Comparison of ENCODE assay signal across 12 mouse cellular contexts in genomic region chr17:12261887-12262286, GRCm38 (mm10). TPM values are rescaled to one million over a fixed set of nuclear protein-coding genes. Genes with fewer than 3 reads are reported as not detected.
DNase-seq lines count a peak whose midpoint lies in the region; ATAC-seq and TF ChIP-seq lines count a peak whose summit lies in the region.
"Had no signal": no experiment of that assay in that cellular context is flagged by ENCODE, and none has a peak within 500 bp of the region (broad histone marks: within the 10 kb centered on the region; RNA-seq: fewer than 3 reads in every experiment).

No protein-coding gene starts in this region.

- 80% methylated on average over 2 of the region's 2 CpGs for WGBS in embryonic facial prominence, embryonic 14.5 days
- WGBS in embryonic facial prominence, embryonic 10.5 days: 73% methylated on average over 2 of the region's 2 CpGs
- WGBS in bone marrow, adult 2 months: 63% methylated on average over 2 of the region's 2 CpGs
- 57% methylated on average over 2 of the region's 2 CpGs for WGBS in lung, postnatal 0 days

- no peaks in the 10 kb centered on the region for H3K9me3 ChIP-seq in embryonic facial prominence, embryonic 14.5 days (ENCODE audit: control insufficient read depth, low read length)
- H3K9me3 ChIP-seq in embryonic facial prominence, embryonic 10.5 days: no peaks in the 10 kb centered on the region
- H3K9me3 ChIP-seq in lung, postnatal 0 days (ENCODE audit: low read length): no peaks in the 10 kb centered on the region
- H3K9me3 ChIP-seq: embryonic facial prominence, embryonic 12.5 days had no signal

- TF ChIP-seq CTCF in layer of hippocampus, adult 2 months (conservative IDR thresholded peaks at IDR 0.05): peak; percentile 54
- 0 out of 2 replicates have a peak, but pooled peaks have one; percentile 24 for TF ChIP-seq CTCF in bone marrow, adult 2 months (IDR thresholded peaks at IDR 0.05; ENCODE audit: control insufficient read depth, insufficient read depth, low read length)
- TF ChIP-seq CTCF in lung, postnatal 0 days (IDR thresholded peaks at IDR 0.05): peak; percentile 70

- H3K4me2 ChIP-seq in embryonic facial prominence, embryonic 14.5 days (ENCODE audit: low read depth, low read length): no peak overlapping the region
- H3K4me2 ChIP-seq in lung, postnatal 0 days (replicated peaks; ENCODE audit: low read depth, low read length): no peak overlapping the region
- H3K4me2 ChIP-seq: embryonic facial prominence, embryonic 12.5 days had no signal

- H3K27ac ChIP-seq in embryonic facial prominence, embryonic 14.5 days (replicated peaks; ENCODE audit: low read depth, low read length): no peak overlapping the region
- no peak overlapping the region for H3K27ac ChIP-seq in embryonic facial prominence, embryonic 10.5 days (replicated peaks)
- no peak overlapping the region for H3K27ac ChIP-seq in layer of hippocampus, adult 2 months
- no peak overlapping the region for H3K27ac ChIP-seq in bone marrow, adult 2 months (ENCODE audit: control insufficient read depth, insufficient read depth, low read depth, low read length, poor library complexity)
- H3K27ac ChIP-seq in lung, postnatal 0 days (ENCODE audit: low read length): no peak overlapping the region
- H3K27ac ChIP-seq: embryonic facial prominence, embryonic 12.5 days had no signal

- peak; percentile 58; the same call in 1 of the 2 replicates for ATAC-seq in embryonic facial prominence, embryonic 14.5 days (ENCODE audit: low read depth)
- peak; percentile 68 for ATAC-seq in lung, postnatal 0 days
- ATAC-seq: activated CD4-positive, CD25-positive, alpha-beta regulatory T cell, adult 4 months had no signal

- TF ChIP-seq EP300 in lung, postnatal 0 days (IDR thresholded peaks at IDR 0.05): no peak

- no peak overlapping the region for H3K9ac ChIP-seq in embryonic facial prominence, embryonic 14.5 days (ENCODE audit: low read depth, low read length)
- no peak overlapping the region for H3K9ac ChIP-seq in lung, postnatal 0 days (replicated peaks; ENCODE audit: low read depth)
- H3K9ac ChIP-seq: embryonic facial prominence, embryonic 12.5 days had no signal

- no peak for TF ChIP-seq POLR2A in bone marrow, adult 2 months (IDR thresholded peaks at IDR 0.05; ENCODE audit: borderline replicate concordance, control insufficient read depth, low read depth, low read length)

- H3K4me1 ChIP-seq in embryonic facial prominence, embryonic 14.5 days (ENCODE audit: control insufficient read depth, insufficient read depth, low read length): peaks cover 26% of the 10 kb centered on the region
- H3K4me1 ChIP-seq in embryonic facial prominence, embryonic 10.5 days: peaks cover 13% of the 10 kb centered on the region
- no peaks in the 10 kb centered on the region for H3K4me1 ChIP-seq in bone marrow, adult 2 months (ENCODE audit: control insufficient read depth, insufficient read depth, low read length)
- H3K4me1 ChIP-seq in lung, postnatal 0 days (ENCODE audit: insufficient read depth, low read depth, low read length): peaks cover 14% of the 10 kb centered on the region; the same call in 1 of the 2 replicates

- H3K36me3 ChIP-seq in embryonic facial prominence, embryonic 14.5 days (ENCODE audit: control insufficient read depth, insufficient read depth, low read length): peaks cover 43% of the 10 kb centered on the region
- H3K36me3 ChIP-seq in embryonic facial prominence, embryonic 10.5 days (replicated peaks): peaks cover 65% of the 10 kb centered on the region
- H3K36me3 ChIP-seq in lung, postnatal 0 days (ENCODE audit: insufficient read depth, low read length): peaks cover 20% of the 10 kb centered on the region; the same call in 1 of the 2 replicates

- H3K4me3 ChIP-seq in embryonic facial prominence, embryonic 14.5 days (ENCODE audit: low read depth, low read length): no peak overlapping the region
- no peak overlapping the region for H3K4me3 ChIP-seq in embryonic facial prominence, embryonic 10.5 days
- no peak overlapping the region for H3K4me3 ChIP-seq in layer of hippocampus, adult 2 months
- no peak overlapping the region for H3K4me3 ChIP-seq in bone marrow, adult 2 months (replicated peaks; ENCODE audit: control insufficient read depth, low read depth, low read length)
- no peak overlapping the region for H3K4me3 ChIP-seq in lung, postnatal 0 days (ENCODE audit: low read depth, low read length)
- H3K4me3 ChIP-seq: embryonic facial prominence, embryonic 12.5 days had no signal

- no peak for DNase-seq in embryonic facial prominence, embryonic 14.5 days (ENCODE audit: low spot score)
- DNase-seq in embryonic facial prominence, embryonic 10.5 days (ENCODE audit: low spot score): no peak
- DNase-seq in layer of hippocampus, adult 2 months (ENCODE audit: low spot score in 2 of 2): no peak
- no peak for DNase-seq in layer of hippocampus, adult 11-12 months (ENCODE audit: low spot score)
- peak; percentile 50 for DNase-seq in lung, postnatal 0 days (ENCODE audit: low spot score)
- no peak for DNase-seq in cerebellum, adult 18-20 months
- no peak for DNase-seq in adrenal gland, adult 18-20 months (ENCODE audit: low spot score in 2 of 2)
- DNase-seq: heart, postnatal 4 days; layer of hippocampus, postnatal 36 days had no signal

- H3K27me3 ChIP-seq in embryonic facial prominence, embryonic 14.5 days (replicated peaks; ENCODE audit: control insufficient read depth, insufficient read depth, low read length): no peaks in the 10 kb centered on the region
- H3K27me3 ChIP-seq in embryonic facial prominence, embryonic 10.5 days (replicated peaks; ENCODE audit: low read depth, poor library complexity, severe bottlenecking): no peaks in the 10 kb centered on the region
- no peaks in the 10 kb centered on the region for H3K27me3 ChIP-seq in lung, postnatal 0 days (replicated peaks; ENCODE audit: insufficient read depth, low read length)
- H3K27me3 ChIP-seq: embryonic facial prominence, embryonic 12.5 days had no signal

RNA-seq across cellular contexts. Expression of gene Map3k4, which starts 56.7 kb away (rescaled TPM):
- 29.5 and 34.2 TPM in 2 replicates for polyA plus RNA-seq in embryonic facial prominence, embryonic 14.5 days (2014; fragmentation: Nextera tagmentation; extraction: Ambion mirVana)
- polyA plus RNA-seq in embryonic facial prominence, embryonic 10.5 days (2016; fragmentation: Nextera tagmentation; extraction: Ambion mirVana): 49.1 and 51.4 TPM in 2 replicates
- 10 to 100 TPM; 72.4 to 73.8 TPM for total RNA-seq in layer of hippocampus, adult 2 months (2021)
- 5.3 and 14.4 TPM in 2 replicates for polyA plus RNA-seq in bone marrow, adult 2 months (2011; ENCODE audit: insufficient read depth, insufficient read length, low replicate concordance, missing spikeins)
- polyA plus RNA-seq in lung, postnatal 0 days (2015; fragmentation: Nextera tagmentation; extraction: Ambion mirVana): 32.5 and 35.4 TPM in 2 replicates
- total RNA-seq in adrenal gland, adult 18-20 months (2021): 10 to 100 TPM; 23.0 to 23.3 TPM
